Mouse (Mus musculus) adrenal gland, adult 8-10 months (tissue): Measurements from ENCODE around the gene Xylt1. TPM values are rescaled to one million over a fixed set of nuclear protein-coding genes. Genes with fewer than 3 reads are reported as not detected.

Source experiments
- DNase-seq: peaks from one replicate; pipeline ENCODE4 v3.0.0; 2022
- total RNA-seq, 4 experiments: library from RNA; stranded (reverse); gene quantifications; 2 replicates each; pipeline ENCODE4 v1.2.4; 2022

The Xylt1 gene
- total RNA-seq, 4 experiments from 2014 or later = 7.4 to 13.4 (median 9.1) TPM

- no peak for DNase-seq
Measured at GRCm38 (mm10) chr7:117566833-117567232, 186.1 kb downstream of the Xylt1 start.

- DNase-seq = no peak
Measured at GRCm38 (mm10) chr7:117567252-117567651, 186.5 kb downstream of the Xylt1 start.

- DNase-seq = no peak
Measured at GRCm38 (mm10) chr7:117567653-117568340, 187.0 kb downstream of the Xylt1 start.

GRCm38 (mm10) chr7:117571131-117571530, 190.4 kb downstream of the Xylt1 start:
- DNase-seq = peak; percentile 62

GRCm38 (mm10) chr7:117571713-117572112, 190.9 kb downstream of the Xylt1 start:
- DNase-seq = no peak

GRCm38 (mm10) chr7:117573170-117573569, 192.4 kb downstream of the Xylt1 start:
- DNase-seq = no peak

GRCm38 (mm10) chr7:117575417-117575816, 194.6 kb downstream of the Xylt1 start:
- no peak for DNase-seq

- DNase-seq = no peak
Measured at GRCm38 (mm10) chr7:117577035-117577434, 196.3 kb downstream of the Xylt1 start.

GRCm38 (mm10) chr7:117585164-117585563, 204.4 kb downstream of the Xylt1 start:
- DNase-seq = no peak

GRCm38 (mm10) chr7:117586811-117587210, 206.0 kb downstream of the Xylt1 start:
- no peak for DNase-seq

GRCm38 (mm10) chr7:117587234-117587929, 206.6 kb downstream of the Xylt1 start:
- DNase-seq = no peak

GRCm38 (mm10) chr7:117588426-117588825, 207.6 kb downstream of the Xylt1 start:
- no peak for DNase-seq

- DNase-seq = no peak
Measured at GRCm38 (mm10) chr7:117589359-117589758, 208.6 kb downstream of the Xylt1 start.

- DNase-seq = no peak
Measured at GRCm38 (mm10) chr7:117589820-117590219, 209.0 kb downstream of the Xylt1 start.

- no peak for DNase-seq
Measured at GRCm38 (mm10) chr7:117594191-117594590, 213.4 kb downstream of the Xylt1 start.

- DNase-seq = no peak
Measured at GRCm38 (mm10) chr7:117595029-117595695, 214.4 kb downstream of the Xylt1 start.

- no peak for DNase-seq
Measured at GRCm38 (mm10) chr7:117600443-117600842, 219.7 kb downstream of the Xylt1 start.

GRCm38 (mm10) chr7:117610439-117610838, 229.7 kb downstream of the Xylt1 start:
- no peak for DNase-seq

- DNase-seq = no peak
Measured at GRCm38 (mm10) chr7:117612788-117613473, 232.2 kb downstream of the Xylt1 start.

GRCm38 (mm10) chr7:117613796-117614195, 233.0 kb downstream of the Xylt1 start:
- no peak for DNase-seq

GRCm38 (mm10) chr7:117614346-117614745, 233.6 kb downstream of the Xylt1 start:
- no peak for DNase-seq

GRCm38 (mm10) chr7:117614851-117615250, 234.1 kb downstream of the Xylt1 start:
- no peak for DNase-seq

- DNase-seq = no peak
Measured at GRCm38 (mm10) chr7:117616277-117616676, 235.5 kb downstream of the Xylt1 start.
